Mouse (Mus musculus): ENCODE measurements around the gene Sugp1.

- peak; percentile 98 for TF ChIP-seq POLR2A (IDR thresholded peaks at IDR 0.05; ENCODE audit: borderline replicate concordance, extremely low read depth, insufficient read depth, insufficient read length, poor library complexity, severe bottlenecking)
- no peak for TF ChIP-seq CTCF (IDR thresholded peaks at IDR 0.05; ENCODE audit: borderline replicate concordance, extremely low read depth, insufficient read depth, insufficient read length)
These were observed at the start of gene Sugp1, which contains the start of gene Mau2 for GRCm38 (mm10) chr8:70042583-70043455.

Measured in brain, embryonic 14.5 days (tissue).